Comparison of ENCODE assay signal across 1 mouse cellular context in genomic region chr10:4612313-4613036, GRCm38 (mm10).
A peak's percentile ranks its signal among the peaks of the same experiment; 100 is the strongest.
TF ChIP-seq lines count a peak whose summit lies in the region.

No protein-coding gene starts in this region.

TF ChIP-seq in CH12.LX, 34 proteins besides CTCF, POLR2A, EP300 and RAD21 (continued from another document):
- TF ChIP-seq TBP (conservative IDR thresholded peaks at IDR 0.05; ENCODE audit: low read depth, low read length) (no peak; the same call in 1 of the 2 replicates), JUND (conservative IDR thresholded peaks at IDR 0.05; ENCODE audit: low read depth, low read length) (no peak), MAFK (IDR thresholded peaks at IDR 0.05; ENCODE audit: insufficient replicate concordance, low read length) (0 out of 2 replicates have a peak, but pooled peaks have one; percentile 29), ETS1 (conservative IDR thresholded peaks at IDR 0.05; ENCODE audit: low read depth, low read length) (peak; percentile 53), MEF2A (IDR thresholded peaks at IDR 0.05; ENCODE audit: borderline replicate concordance, low read depth, low read length) (peak; percentile 66; the same call in 1 of the 2 replicates), ZKSCAN1 (IDR thresholded peaks at IDR 0.05; ENCODE audit: borderline replicate concordance, low read depth, low read length) (no peak), MAZ (IDR thresholded peaks at IDR 0.05; ENCODE audit: low read depth, low read length) (no peak), NRF1 (IDR thresholded peaks at IDR 0.05; ENCODE audit: low read depth, low read length) (no peak)
